Mouse (Mus musculus) neural tube, embryonic 12.5 days (tissue): ENCODE data around the gene Ntn5. TPM values are rescaled to one million over a fixed set of nuclear protein-coding genes. Genes with fewer than 3 reads are reported as not detected.
A peak's percentile ranks its signal among the peaks of the same experiment; 100 is the strongest.

Experiments used
- ATAC-seq: fragments of 200-750 bp; cut with Nextera tagmentation; 2 replicates; pipeline ENCODE4 v1.8.0; 2017; ENCODE audit warnings: low read depth, mild to moderate bottlenecking, moderate TSS enrichment, moderate library complexity; ENCODE audit not compliant: low FRiP score
- H3K27ac ChIP-seq: fragments of 300-500 bp; sonication (generic); 2 replicates; pipeline ENCODE4 v1.5.1; 2016
- H3K27me3 ChIP-seq: fragments of 300-500 bp; sonication (generic); replicated peaks from 2 replicates; pipeline ENCODE4 v1.6.1; 2016; ENCODE audit warnings: mild to moderate bottlenecking
- H3K36me3 ChIP-seq: fragments of 300-500 bp; sonication (generic); 2 replicates; pipeline ENCODE4 v1.6.1; 2016; ENCODE audit warnings: mild to moderate bottlenecking
- H3K4me1 ChIP-seq: fragments of 300-500 bp; sonication (generic); 2 replicates; pipeline ENCODE4 v1.6.1; 2016
- H3K4me2 ChIP-seq: fragments of 300-500 bp; sonication (generic); replicated peaks from 2 replicates; pipeline ENCODE4 v1.6.1; 2016; ENCODE audit warnings: mild to moderate bottlenecking
- H3K4me3 ChIP-seq: fragments of 300-500 bp; sonication (generic); 2 replicates; pipeline ENCODE4 v1.5.1; 2016
- H3K9ac ChIP-seq: fragments of 300-500 bp; sonication (generic); 2 replicates; pipeline ENCODE4 v1.6.1; 2016; ENCODE audit warnings: mild to moderate bottlenecking
- H3K9me3 ChIP-seq: fragments of 300-500 bp; sonication (generic); 2 replicates; pipeline ENCODE4 v1.6.1; 2016; ENCODE audit warnings: mild to moderate bottlenecking
- WGBS: fragments of 180-500 bp; shearing (Covaris S2); methylation state at CpG from one replicate; pipeline ENCODE4 v1.1.7; 2016; 5-methylcytosine and 5-hydroxymethylcytosine counted together
- polyA plus RNA-seq: library from polyadenylated mRNA; unstranded; fragments of >200 nt; fragmentation: Nextera tagmentation; extraction: Ambion mirVana; gene quantifications from 2 replicates; pipeline ENCODE4 v1.2.1, GENCODE M21; 2016

Ntn5 gene
- polyA plus RNA-seq, 1 experiment from 2014 or later: 1.2 TPM

DNA sequence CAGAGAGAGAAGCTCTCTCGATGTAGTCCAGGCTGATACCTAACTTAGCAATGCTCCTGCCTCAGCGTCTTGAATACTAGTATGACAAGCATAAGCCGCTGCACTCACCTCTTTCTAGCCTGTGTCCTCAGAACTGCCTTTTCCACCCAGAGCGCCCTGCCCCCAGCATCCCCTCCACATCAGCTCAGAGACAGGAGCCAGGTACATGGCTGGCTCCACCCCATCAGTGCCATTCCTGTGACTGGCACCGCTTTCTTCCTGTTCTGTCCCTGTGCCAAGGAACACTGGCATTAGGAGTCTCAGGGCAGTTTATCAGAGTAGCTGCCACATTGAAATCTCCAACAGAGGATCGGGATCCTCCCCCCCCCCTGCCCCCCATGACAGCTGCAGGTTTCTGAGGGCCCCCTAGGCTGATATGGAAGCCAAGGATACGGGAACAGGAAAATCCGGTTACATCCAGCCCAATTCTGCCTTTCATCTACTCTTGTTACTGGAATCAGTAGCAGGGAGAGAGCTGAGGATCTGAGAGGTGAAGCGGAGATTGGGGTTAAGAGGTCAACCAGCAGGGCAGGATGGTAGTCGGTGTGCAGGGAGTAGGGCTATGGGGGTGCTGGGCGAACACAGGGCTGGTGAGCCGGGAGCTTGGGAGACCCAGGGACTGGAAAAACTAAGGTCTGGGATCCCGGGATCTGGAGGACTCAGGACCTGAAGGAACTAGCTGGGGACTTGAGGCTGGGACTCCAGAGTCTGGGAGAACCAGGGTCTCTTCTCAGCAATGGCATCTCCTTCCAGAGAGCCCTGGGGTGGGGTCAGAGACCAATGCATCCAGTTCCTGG lies 18.3 kb upstream of the Ntn5 start:
- no peak overlapping the region for H3K9ac ChIP-seq
- ATAC-seq: no peak
- 67% methylated on average over 13 of the region's 13 CpGs for WGBS
- H3K4me1 ChIP-seq: 0 out of 2 replicates have a peak, but pooled peaks cover 3% of the 10 kb centered on the region
- no peak overlapping the region for H3K4me3 ChIP-seq
- H3K4me2 ChIP-seq: no peak overlapping the region
- no peaks in the 10 kb centered on the region for H3K27me3 ChIP-seq
- no peaks in the 10 kb centered on the region for H3K9me3 ChIP-seq
- no peaks in the 10 kb centered on the region for H3K36me3 ChIP-seq
- no peak overlapping the region for H3K27ac ChIP-seq

DNA sequence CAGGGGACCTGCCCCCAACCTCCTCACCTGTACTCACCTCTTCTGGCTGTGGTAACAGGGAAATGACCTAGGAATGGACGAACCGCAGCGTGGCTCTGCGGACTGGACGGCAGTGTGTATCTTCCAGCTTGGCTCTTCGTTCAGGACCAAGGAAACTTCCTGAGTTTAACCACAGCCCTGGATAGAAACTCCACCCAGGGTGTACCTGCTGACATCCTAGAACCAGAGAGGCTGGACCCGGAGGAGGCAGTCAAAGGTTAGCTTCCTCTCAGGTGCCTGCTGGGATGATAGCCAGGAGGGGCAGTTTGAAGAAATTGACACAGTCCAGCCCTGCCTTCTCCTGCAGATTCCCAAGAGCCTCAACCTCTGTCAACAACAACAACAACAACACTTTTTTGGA lies 17.7 kb upstream of the Ntn5 start, which contains the start of gene Fut2:
Gene Fut2 (minus strand): TSS at position 234 of the 400 bp plus-strand sequence.
- Histone ChIP-seq H3K4me1 (0 out of 2 replicates have a peak, but pooled peaks cover 3% of the 10 kb centered on the region), H3K4me3 (no peak within 1 kb of the TSS), H3K27me3 (no peaks in the 10 kb centered on the region), H3K4me2 (no peak within 1 kb of the TSS), H3K9me3 (no peaks in the 10 kb centered on the region), H3K36me3 (no peaks in the 10 kb centered on the region), H3K27ac (no peak within 1 kb of the TSS), H3K9ac (no peak within 1 kb of the TSS)
- WGBS: 86% methylated on average over 7 of the region's 7 CpGs
- ATAC-seq: no peak

GRCm38 (mm10) chr7:45667761-45668160 lies 16.1 kb upstream of the Ntn5 start:
- H3K27me3 ChIP-seq: no peaks in the 10 kb centered on the region
- H3K4me1 ChIP-seq: 0 out of 2 replicates have a peak, but pooled peaks cover 3% of the 10 kb centered on the region
- no peaks in the 10 kb centered on the region for H3K36me3 ChIP-seq
- H3K9me3 ChIP-seq: no peaks in the 10 kb centered on the region
- H3K4me2 ChIP-seq: no peak overlapping the region
- no peak for ATAC-seq
- no peak overlapping the region for H3K9ac ChIP-seq
- no peak overlapping the region for H3K27ac ChIP-seq
- WGBS: 76% methylated on average over 14 of the region's 14 CpGs
- H3K4me3 ChIP-seq: no peak overlapping the region

- WGBS: 95% methylated on average over 9 of the region's 9 CpGs
- Histone ChIP-seq H3K9me3 (no peaks in the 10 kb centered on the region), H3K36me3 (no peaks in the 10 kb centered on the region), H3K4me1 (0 out of 2 replicates have a peak, but pooled peaks cover 3% of the 10 kb centered on the region), H3K27me3 (no peaks in the 10 kb centered on the region; the same call in 1 of the 2 replicates), H3K9ac (no peak overlapping the region), H3K27ac (no peak overlapping the region), H3K4me2 (no peak overlapping the region), H3K4me3 (no peak overlapping the region)
- no peak for ATAC-seq
Observed at GRCm38 (mm10) chr7:45668921-45669320, 14.9 kb upstream of the Ntn5 start.

DNA sequence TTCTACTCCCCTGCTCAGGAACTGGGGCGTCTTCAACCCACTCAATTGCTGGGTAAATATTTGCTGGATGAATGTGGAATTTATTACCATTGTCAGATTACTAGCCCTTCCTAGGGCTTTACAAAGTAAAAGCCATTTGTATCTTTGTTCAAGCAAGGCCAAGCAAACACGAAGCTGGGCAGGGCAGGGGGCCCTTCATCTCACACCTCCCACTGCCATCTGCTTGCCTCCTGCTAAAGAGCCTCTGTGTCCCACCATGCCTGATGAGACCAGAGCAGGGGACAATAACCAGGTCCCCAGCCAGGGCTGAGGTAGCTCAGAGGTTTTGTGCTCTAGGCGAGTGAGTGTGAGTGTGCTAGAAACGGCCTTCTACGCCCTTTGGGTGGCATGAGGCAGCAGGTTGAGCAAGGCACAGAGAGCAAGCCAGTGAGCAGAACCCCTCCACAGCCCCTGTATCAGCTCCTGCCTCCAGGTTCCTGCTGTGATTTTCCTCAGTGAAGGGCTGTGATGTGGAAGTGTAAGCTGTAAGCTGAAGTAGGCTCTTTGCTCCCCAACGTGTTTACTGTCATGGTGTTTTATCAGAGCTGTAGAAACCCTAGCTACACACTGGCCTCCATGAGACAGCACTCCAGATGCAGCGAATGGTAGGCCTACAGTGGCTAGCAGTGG lies 6.1 kb upstream of the Ntn5 start:
- H3K36me3 ChIP-seq: no peaks in the 10 kb centered on the region
- H3K4me1 ChIP-seq: peaks cover 6% of the 10 kb centered on the region; the same call in 1 of the 2 replicates
- H3K9me3 ChIP-seq: no peaks in the 10 kb centered on the region
- WGBS: 70% methylated on average over 7 of the region's 7 CpGs
- no peak overlapping the region for H3K4me2 ChIP-seq
- no peak for ATAC-seq
- H3K27ac ChIP-seq: no peak overlapping the region
- H3K27me3 ChIP-seq: no peaks in the 10 kb centered on the region; the same call in 1 of the 2 replicates
- H3K9ac ChIP-seq: no peak overlapping the region
- no peak overlapping the region for H3K4me3 ChIP-seq

- Histone ChIP-seq H3K27me3 (no peaks in the 10 kb centered on the region; the same call in 1 of the 2 replicates), H3K27ac (no peak overlapping the region), H3K9ac (no peak overlapping the region), H3K4me2 (no peak overlapping the region), H3K4me1 (peaks cover 6% of the 10 kb centered on the region; the same call in 1 of the 2 replicates), H3K4me3 (no peak overlapping the region), H3K36me3 (no peaks in the 10 kb centered on the region), H3K9me3 (no peaks in the 10 kb centered on the region)
- ATAC-seq: no peak
- WGBS: 89% methylated on average over 14 of the region's 14 CpGs
Observed at GRCm38 (mm10) chr7:45678513-45678912, 5.3 kb upstream of the Ntn5 start.

DNA sequence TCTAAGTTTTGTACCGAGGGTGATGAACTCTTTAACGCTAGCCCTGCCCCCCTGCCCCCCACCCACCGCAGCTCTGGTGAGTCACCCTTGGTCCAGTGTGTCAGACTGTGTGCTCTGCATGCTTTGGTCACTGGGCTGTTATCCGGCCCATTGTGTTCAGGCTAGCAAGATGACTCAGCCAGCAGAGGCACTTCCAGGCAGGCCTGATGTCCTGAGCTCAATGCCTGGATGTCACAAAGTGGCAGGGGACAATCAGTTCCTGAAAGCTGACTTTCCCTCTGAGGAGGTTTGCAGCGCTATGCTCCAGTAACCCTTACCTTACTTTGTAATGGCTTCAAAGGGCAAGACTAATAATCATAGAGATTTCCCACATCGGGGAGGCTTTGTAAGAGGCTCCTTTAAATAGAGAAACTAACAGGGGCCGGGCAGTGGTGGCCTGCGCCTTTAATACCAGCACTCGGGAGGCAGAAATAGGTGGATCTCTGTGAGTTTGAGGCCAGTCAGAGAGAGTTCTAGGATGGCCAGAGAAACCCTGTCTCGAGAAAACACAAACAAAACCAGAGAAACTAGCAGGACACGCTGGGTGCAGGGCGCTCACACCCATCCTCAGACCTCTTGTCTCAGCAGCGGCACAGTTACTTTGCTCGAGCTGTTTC lies 3.7 kb upstream of the Ntn5 start:
- Histone ChIP-seq H3K27ac (no peak overlapping the region), H3K9ac (no peak overlapping the region), H3K36me3 (no peaks in the 10 kb centered on the region), H3K4me1 (peaks cover 6% of the 10 kb centered on the region; the same call in 1 of the 2 replicates), H3K27me3 (no peaks in the 10 kb centered on the region), H3K4me2 (no peak overlapping the region), H3K4me3 (no peak overlapping the region), H3K9me3 (no peaks in the 10 kb centered on the region)
- ATAC-seq: no peak
- 76% methylated on average over 14 of the region's 14 CpGs for WGBS

DNA sequence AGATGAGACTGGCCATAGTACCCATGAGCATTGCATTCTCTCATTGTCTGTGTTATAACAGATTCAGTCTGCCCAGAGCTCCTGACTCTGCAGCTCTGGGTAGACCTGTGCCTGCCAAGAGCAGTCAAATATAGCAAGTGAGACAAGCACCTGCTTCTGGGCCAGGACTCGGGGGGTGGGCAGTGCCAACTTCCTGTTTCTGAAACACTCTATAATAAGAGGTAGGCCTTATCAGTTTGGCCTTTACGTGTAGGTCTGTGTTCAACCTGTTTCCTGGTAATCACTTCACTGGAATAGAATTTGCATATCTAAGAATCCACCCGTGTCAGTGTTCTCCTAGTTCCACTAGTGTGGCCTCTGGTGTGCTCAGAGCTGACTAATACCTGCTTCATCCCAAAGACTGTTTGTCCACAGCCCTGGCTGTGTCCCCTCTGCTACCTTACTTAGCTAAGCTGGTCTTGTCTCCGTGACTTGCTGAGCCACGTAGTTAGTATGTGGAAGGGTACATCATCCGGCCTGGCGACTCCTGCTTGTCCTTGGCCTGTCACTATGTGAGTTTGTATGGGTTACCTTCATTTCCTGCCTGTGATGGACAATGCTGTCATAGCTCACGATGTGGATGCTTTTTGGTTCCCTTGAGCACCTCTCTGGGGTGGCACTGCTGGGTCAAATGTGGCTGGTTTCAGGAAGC lies 2.6 kb upstream of the Ntn5 start:
- no peaks in the 10 kb centered on the region for H3K36me3 ChIP-seq
- H3K4me3 ChIP-seq: no peak overlapping the region
- WGBS: 89% methylated on average over 8 of the region's 8 CpGs
- no peak overlapping the region for H3K4me2 ChIP-seq
- no peaks in the 10 kb centered on the region for H3K27me3 ChIP-seq
- H3K9me3 ChIP-seq: no peaks in the 10 kb centered on the region
- no peak overlapping the region for H3K9ac ChIP-seq
- H3K4me1 ChIP-seq: peaks cover 11% of the 10 kb centered on the region
- no peak overlapping the region for H3K27ac ChIP-seq
- ATAC-seq: no peak

DNA sequence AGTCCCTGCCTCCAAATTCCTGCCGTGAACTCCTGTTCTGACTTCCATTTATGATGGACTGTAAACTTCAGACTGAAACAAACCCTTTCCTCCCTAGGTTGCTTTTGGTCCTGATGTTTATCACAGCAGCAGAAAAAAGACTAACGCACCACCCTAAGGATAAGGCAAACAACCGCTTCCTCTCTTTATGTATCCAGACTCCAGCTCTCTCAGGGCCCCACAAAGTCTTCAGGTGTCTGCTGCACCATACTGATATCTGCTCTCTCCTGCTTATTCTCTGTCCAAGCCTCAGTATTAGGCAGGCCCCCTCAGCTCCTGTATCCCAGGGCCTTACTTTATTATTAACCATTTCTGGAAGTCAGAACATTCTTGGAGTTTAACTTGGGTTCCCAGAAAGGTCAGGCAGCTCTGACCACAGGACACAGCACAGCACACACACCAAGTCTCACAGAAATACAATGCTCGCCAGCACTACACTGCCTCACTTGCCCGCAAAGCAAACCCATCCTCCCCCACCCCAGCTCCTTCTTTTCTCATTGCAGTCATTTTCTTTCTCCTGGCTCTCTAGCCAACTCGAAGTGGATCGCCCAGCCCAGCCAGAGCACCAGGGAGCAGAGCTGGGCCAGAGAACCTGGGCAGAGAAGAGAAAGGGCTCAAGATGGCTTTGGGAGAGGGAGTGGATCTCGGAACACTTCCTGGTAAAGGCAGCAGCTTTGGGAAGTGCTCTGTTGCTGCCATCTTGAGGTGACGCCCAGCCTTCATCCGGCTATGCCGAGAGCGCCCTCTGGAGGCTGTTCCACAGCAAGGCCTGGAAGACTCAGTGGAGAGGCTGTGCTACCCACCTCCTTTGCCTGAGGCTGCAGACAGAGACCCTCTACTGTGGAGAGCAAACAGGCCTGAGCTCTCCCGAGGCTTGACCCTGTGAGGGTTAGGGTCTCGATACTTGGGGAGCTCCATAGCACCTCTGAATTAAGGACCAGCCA lies 1.4 kb upstream of the Ntn5 start:
- H3K4me3 ChIP-seq: no peak overlapping the region
- peak overlapping the region; percentile 47 for H3K4me2 ChIP-seq
- H3K9ac ChIP-seq: peak overlapping the region; percentile 33; the same call in 1 of the 2 replicates
- H3K4me1 ChIP-seq: peaks cover 19% of the 10 kb centered on the region
- H3K27ac ChIP-seq: no peak overlapping the region
- ATAC-seq: peak; percentile 78
- no peaks in the 10 kb centered on the region for H3K27me3 ChIP-seq
- 31% methylated on average over 14 of the region's 14 CpGs for WGBS
- no peaks in the 10 kb centered on the region for H3K36me3 ChIP-seq
- no peaks in the 10 kb centered on the region for H3K9me3 ChIP-seq

- H3K9me3 ChIP-seq: no peaks in the 10 kb centered on the region
- H3K4me1 ChIP-seq: peaks cover 19% of the 10 kb centered on the region
- no peak overlapping the region for H3K27ac ChIP-seq
- no peaks in the 10 kb centered on the region for H3K36me3 ChIP-seq
- H3K9ac ChIP-seq: no peak overlapping the region
- H3K4me3 ChIP-seq: no peak overlapping the region
- no peak for ATAC-seq
- H3K4me2 ChIP-seq: 0 out of 2 replicates have a peak overlapping the region, but pooled peaks have one; percentile 10
- H3K27me3 ChIP-seq: no peaks in the 10 kb centered on the region
- 56% methylated on average over 10 of the region's 10 CpGs for WGBS
Observed at GRCm38 (mm10) chr7:45685811-45686210, 2.0 kb downstream of the Ntn5 start.

GRCm38 (mm10) chr7:45686841-45687240 lies 3.0 kb downstream of the Ntn5 start:
- Histone ChIP-seq H3K4me3 (no peak overlapping the region), H3K27ac (no peak overlapping the region), H3K36me3 (no peaks in the 10 kb centered on the region), H3K9me3 (no peaks in the 10 kb centered on the region), H3K4me2 (no peak overlapping the region), H3K27me3 (no peaks in the 10 kb centered on the region), H3K4me1 (peaks cover 19% of the 10 kb centered on the region), H3K9ac (no peak overlapping the region)
- WGBS: 69% methylated on average over 3 of the region's 3 CpGs
- ATAC-seq: no peak
